Mouse (Mus musculus) C2C12 (cell line): ENCODE results near the gene Gm17374.

Experiments used
- CTCF ChIP-seq: IDR thresholded peaks from one replicate; pipeline ENCODE4 v1.5.1; 2011; ENCODE audit not compliant: control insufficient read depth, insufficient read depth, insufficient read length
- MAX ChIP-seq: IDR thresholded peaks from one replicate; pipeline ENCODE4 v1.6.1; 2011; ENCODE audit warnings: mild to moderate bottlenecking, control low read depth
- MYOD1 ChIP-seq: IDR thresholded peaks from one replicate; pipeline ENCODE4 v1.6.1; 2011; ENCODE audit warnings: low read depth; ENCODE audit not compliant: control insufficient read depth, insufficient read length
- MYOG ChIP-seq: IDR thresholded peaks from one replicate; pipeline ENCODE4 v1.6.1; 2011; ENCODE audit not compliant: control insufficient read depth, insufficient read length; ENCODE audit errors: extremely low read depth
- USF1 ChIP-seq: IDR thresholded peaks from one replicate; pipeline ENCODE4 v1.6.1; 2011; ENCODE audit warnings: low read depth, mild to moderate bottlenecking, control low read depth, moderate library complexity

DNA sequence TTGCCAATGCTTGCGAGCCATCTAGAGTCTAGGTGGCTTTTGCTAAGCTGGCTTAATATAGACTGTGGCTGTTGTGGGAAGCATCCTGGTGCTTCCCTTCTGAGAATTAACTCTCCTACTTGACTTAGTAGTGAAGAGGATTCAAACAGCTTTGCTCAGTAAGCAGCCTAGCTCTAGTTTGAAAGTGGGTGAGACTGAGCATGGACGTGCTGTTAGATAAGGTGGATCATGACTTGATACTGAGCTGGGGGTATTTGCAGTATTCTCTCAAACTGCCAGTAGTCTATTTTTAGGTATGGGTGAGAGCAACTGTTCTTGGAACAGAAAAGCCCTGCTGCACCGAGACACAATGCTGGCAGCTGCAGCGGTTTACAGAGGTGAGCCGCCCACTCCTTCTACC, 50.7 kb downstream of the Gm17374 start:
- TF ChIP-seq CTCF = no peak
- TF ChIP-seq MAX = no peak
- no peak for TF ChIP-seq MYOD1
- TF ChIP-seq USF1 = no peak
- no peak for TF ChIP-seq MYOG
